Mouse (Mus musculus) heart, embryonic 14.5 days (tissue): ENCODE data around the gene Zfp735. TPM values are rescaled to one million over a fixed set of nuclear protein-coding genes. Genes with fewer than 3 reads are reported as not detected.

Experiments
- ATAC-seq: fragments of 200-750 bp; cut with Nextera tagmentation; 2 replicates; pipeline ENCODE4 v1.8.0; 2017; ENCODE audit warnings: low read depth, moderate TSS enrichment; ENCODE audit not compliant: insufficient number of reproducible peaks, insufficient read depth, low FRiP score
- H3K27ac ChIP-seq, 2 experiments: fragments of 200-500 bp in 1 of 2; fragments of 300-500 bp in 1 of 2; sonication (generic) in 1 of 2; replicated peaks in 1 of 2; 2 replicates each; pipeline ENCODE4 v1.5.1; 2012 to 2014; ENCODE audit warnings: low read depth in 2 of 2, low read length in 2 of 2, control low read depth in 1 of 2, mild to moderate bottlenecking in 1 of 2, mixed read lengths in 1 of 2; ENCODE audit not compliant: control insufficient read depth in 1 of 2, insufficient read depth in 1 of 2
- H3K27me3 ChIP-seq: fragments of 300-500 bp; sonication (generic); 2 replicates; pipeline ENCODE4 v1.6.1; 2014; ENCODE audit warnings: mild to moderate bottlenecking, low read length, control low read depth; ENCODE audit not compliant: control insufficient read depth, insufficient read depth
- H3K36me3 ChIP-seq: fragments of 300-500 bp; sonication (generic); 2 replicates; pipeline ENCODE4 v1.6.1; 2014; ENCODE audit warnings: mild to moderate bottlenecking, control low read depth, low read length, mixed read lengths; ENCODE audit not compliant: control insufficient read depth, insufficient read depth
- H3K4me1 ChIP-seq, 2 experiments: fragments of 200-500 bp in 1 of 2; fragments of 300-500 bp in 1 of 2; sonication (generic) in 1 of 2; 2 replicates each; pipeline ENCODE4 v1.6.1; 2012 to 2014; ENCODE audit warnings: low read length in 2 of 2, control low read depth in 1 of 2, mixed read lengths in 1 of 2; ENCODE audit not compliant: control insufficient read depth in 2 of 2, insufficient read depth in 2 of 2
- H3K4me2 ChIP-seq: fragments of 300-500 bp; sonication (generic); 2 replicates; pipeline ENCODE4 v1.6.1; 2014; ENCODE audit warnings: mild to moderate bottlenecking, low read length
- H3K4me3 ChIP-seq, 2 experiments: fragments of 200-500 bp in 1 of 2; fragments of 300-500 bp in 1 of 2; sonication (generic) in 1 of 2; 2 replicates each; pipeline ENCODE4 v1.5.1; 2012 to 2014; ENCODE audit warnings: low read length in 2 of 2, mild to moderate bottlenecking in 2 of 2, control low read depth in 1 of 2, low read depth in 1 of 2, moderate library complexity in 1 of 2; ENCODE audit not compliant: control insufficient read depth in 1 of 2, insufficient read depth in 1 of 2
- H3K9ac ChIP-seq: fragments of 300-500 bp; sonication (generic); 2 replicates; pipeline ENCODE4 v1.6.1; 2014; ENCODE audit warnings: mild to moderate bottlenecking, low read length
- H3K9me3 ChIP-seq: fragments of 300-500 bp; sonication (generic); 2 replicates; pipeline ENCODE4 v1.6.1; 2016; ENCODE audit warnings: low read length, control low read depth; ENCODE audit not compliant: control insufficient read depth
- whole genome bisulfite sequencing: fragments of 180-500 bp; shearing (Covaris S2); extraction: QIAGEN DNeasy Blood & Tissue Kit; methylation state at CpG from one replicate; pipeline ENCODE4 v1.1.7; 2014; 5-methylcytosine and 5-hydroxymethylcytosine counted together
- polyA plus RNA-seq: library from polyadenylated mRNA; unstranded; fragments of >200 nt; fragmentation: Nextera tagmentation; extraction: Ambion mirVana; gene quantifications from 2 replicates; pipeline ENCODE4 v1.2.1, GENCODE M21; 2014

The Zfp735 gene
- polyA plus RNA-seq, result not detected in 2 replicates

GRCm38 (mm10) chr11:73688478-73688877 lies at the start of gene Zfp735:
Zfp735 (plus strand) TSS chr11:73688778.
- 61% methylated on average over 2 of the region's 2 CpGs for WGBS
- H3K4me3 ChIP-seq, result no peak within 1 kb of the TSS

GRCm38 (mm10) chr11:73759115-73759514 lies 70.5 kb downstream of the Zfp735 start:
- H3K4me1 ChIP-seq, result no peaks in the 10 kb centered on the region
- H3K9ac ChIP-seq, result no peak overlapping the region

More at GRCm38 (mm10) chr11:73688478-73688877, at the start of gene Zfp735:
- no peak for ATAC-seq
- Histone ChIP-seq H3K27me3 (no peaks in the 10 kb centered on the region), H3K4me1 (no peaks in the 10 kb centered on the region), H3K4me2 (no peak within 1 kb of the TSS), H3K9me3 (peaks cover 9% of the 10 kb centered on the region; the same call in 1 of the 2 replicates), H3K9ac (no peak within 1 kb of the TSS), H3K36me3 (no peaks in the 10 kb centered on the region), H3K27ac (no peak within 1 kb of the TSS)

More at GRCm38 (mm10) chr11:73759115-73759514, 70.5 kb downstream of the Zfp735 start:
- Histone ChIP-seq H3K9me3 (peaks cover 19% of the 10 kb centered on the region), H3K4me3 (no peak overlapping the region), H3K4me2 (no peak overlapping the region), H3K27ac (no peak overlapping the region), H3K27me3 (no peaks in the 10 kb centered on the region), H3K36me3 (no peaks in the 10 kb centered on the region)
- no peak for ATAC-seq

Other genes starting within 250 kb of the Zfp735 start
- not detected in 2 replicates for gene Olfr380, start 231.3 kb upstream of the Zfp735 start, polyA plus RNA-seq
- not detected in 2 replicates for gene Olfr381, start 197.2 kb upstream of the Zfp735 start, polyA plus RNA-seq
- not detected in 2 replicates for gene Olfr382, start 171.6 kb upstream of the Zfp735 start, polyA plus RNA-seq
- not detected in 2 replicates for gene Olfr385, start 95.8 kb upstream of the Zfp735 start, polyA plus RNA-seq
- gene Olfr384, start 90.2 kb upstream of the Zfp735 start, polyA plus RNA-seq, result not detected in 2 replicates
- gene Olfr389, start 91.9 kb downstream of the Zfp735 start, polyA plus RNA-seq, result not detected in 2 replicates
- gene Olfr390, start 94.2 kb downstream of the Zfp735 start, polyA plus RNA-seq, result not detected in 2 replicates
- gene Olfr391-ps, start 114.3 kb downstream of the Zfp735 start, polyA plus RNA-seq, result not detected in 2 replicates
- gene Olfr392, start 128.3 kb downstream of the Zfp735 start, polyA plus RNA-seq, result not detected in 2 replicates
- gene Olfr393, start 162.7 kb downstream of the Zfp735 start, polyA plus RNA-seq, result not detected in 2 replicates
- gene Olfr394, start 202.0 kb downstream of the Zfp735 start, polyA plus RNA-seq, result not detected in 2 replicates
- gene Olfr395, start 220.5 kb downstream of the Zfp735 start, polyA plus RNA-seq, result not detected in 2 replicates
- gene Olfr23, start 247.9 kb downstream of the Zfp735 start, polyA plus RNA-seq, result not detected in 2 replicates